Mouse (Mus musculus): ENCODE measurements around the gene Nexn.
A peak's percentile ranks its signal among the peaks of the same experiment; 100 is the strongest.

The Nexn gene

GRCm38 (mm10) chr3:152278431-152278830 is 12.3 kb upstream of the Nexn start:
- no peak for DNase-seq (ENCODE audit: low spot score in 2 of 2)

GRCm38 (mm10) chr3:152277912-152278311 is 11.8 kb upstream of the Nexn start:
- DNase-seq (ENCODE audit: low spot score in 2 of 2), result no peak

GRCm38 (mm10) chr3:152276935-152277334 is 10.8 kb upstream of the Nexn start:
- DNase-seq (ENCODE audit: low spot score in 2 of 2), result no peak

GRCm38 (mm10) chr3:152275008-152275407 is 8.9 kb upstream of the Nexn start:
- DNase-seq (ENCODE audit: low spot score in 2 of 2), result no peak

- no peak for DNase-seq (ENCODE audit: low spot score in 2 of 2)
Observed at GRCm38 (mm10) chr3:152272974-152273685, 7.0 kb upstream of the Nexn start.

- no peak for DNase-seq (ENCODE audit: low spot score in 2 of 2)
Observed at GRCm38 (mm10) chr3:152271876-152272275, 5.7 kb upstream of the Nexn start.

- no peak for DNase-seq (ENCODE audit: low spot score in 2 of 2)
Observed at GRCm38 (mm10) chr3:152271071-152271710, 5.0 kb upstream of the Nexn start.

- DNase-seq (ENCODE audit: low spot score in 2 of 2), result no peak
Observed at GRCm38 (mm10) chr3:152268099-152268498, 1.9 kb upstream of the Nexn start.

GRCm38 (mm10) chr3:152265351-152266035 is 657 bp downstream of the Nexn start:
- peak; percentile 45 to 59 for DNase-seq (ENCODE audit: low spot score in 2 of 2)

- no peak for DNase-seq (ENCODE audit: low spot score in 2 of 2)
Observed at GRCm38 (mm10) chr3:152264830-152265229, 1.3 kb downstream of the Nexn start.

- DNase-seq (ENCODE audit: low spot score in 2 of 2), result no peak
Observed at GRCm38 (mm10) chr3:152264374-152264773, 1.8 kb downstream of the Nexn start.

- DNase-seq (ENCODE audit: low spot score in 2 of 2), result no peak
Observed at GRCm38 (mm10) chr3:152261948-152262347, 4.2 kb downstream of the Nexn start.

- no peak for DNase-seq (ENCODE audit: low spot score in 2 of 2)
Observed at GRCm38 (mm10) chr3:152261436-152261835, 4.7 kb downstream of the Nexn start.

- DNase-seq (ENCODE audit: low spot score in 2 of 2), result no peak
Observed at GRCm38 (mm10) chr3:152260362-152260761, 5.8 kb downstream of the Nexn start.

GRCm38 (mm10) chr3:152259409-152259808 is 6.7 kb downstream of the Nexn start:
- DNase-seq (ENCODE audit: low spot score in 2 of 2), result peak; percentile 43 to 62

GRCm38 (mm10) chr3:152257528-152257927 is 8.6 kb downstream of the Nexn start:
- DNase-seq (ENCODE audit: low spot score in 2 of 2), result no peak

- DNase-seq (ENCODE audit: low spot score in 2 of 2), result no peak
Observed at GRCm38 (mm10) chr3:152250487-152250886, 15.7 kb downstream of the Nexn start.

GRCm38 (mm10) chr3:152247708-152248107 is 18.4 kb downstream of the Nexn start:
- DNase-seq (ENCODE audit: low spot score in 2 of 2), result no peak

- no peak for DNase-seq (ENCODE audit: low spot score in 2 of 2)
Observed at GRCm38 (mm10) chr3:152245273-152245910, 20.8 kb downstream of the Nexn start.

GRCm38 (mm10) chr3:152243304-152243703 is 22.8 kb downstream of the Nexn start:
- no peak for DNase-seq (ENCODE audit: low spot score in 2 of 2)

GRCm38 (mm10) chr3:152241098-152241497 is 25.1 kb downstream of the Nexn start:
- no peak for DNase-seq (ENCODE audit: low spot score in 2 of 2)

GRCm38 (mm10) chr3:152239592-152239991 is 26.6 kb downstream of the Nexn start:
- DNase-seq (ENCODE audit: low spot score in 2 of 2), result no peak

All from urinary bladder, adult 18-20 months (tissue).